22 mouse cellular contexts compared by ENCODE assay signal in the genomic region with DNA sequence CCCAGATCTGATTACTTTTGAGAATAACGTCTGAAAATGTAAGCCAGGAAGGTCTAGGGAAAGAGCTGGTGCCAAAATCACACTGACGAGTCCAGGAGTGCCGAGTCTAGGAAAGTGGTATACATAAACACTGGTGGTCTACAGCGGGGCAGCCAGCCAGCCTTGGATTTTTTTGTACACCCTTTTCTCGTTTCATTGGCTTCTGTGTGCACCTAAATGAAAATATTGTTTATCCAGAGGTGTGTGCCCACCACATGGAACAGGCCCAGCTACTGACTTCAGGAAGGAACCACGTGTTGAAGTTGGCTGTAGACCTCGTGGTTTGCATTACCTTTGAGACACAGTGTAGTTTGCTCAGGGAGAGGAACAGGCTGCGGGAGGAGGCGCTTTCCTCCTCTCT. TPM values are rescaled to one million over a fixed set of nuclear protein-coding genes. Genes with fewer than 3 reads are reported as not detected.
DNase-seq lines count a peak whose midpoint lies in the region; ATAC-seq and TF ChIP-seq lines count a peak whose summit lies in the region.
"Had no signal": no experiment of that assay in that cellular context is flagged by ENCODE, and none has a peak within 500 bp of the region (broad histone marks: within the 10 kb centered on the region; RNA-seq: fewer than 3 reads in every experiment).

No protein-coding gene starts in this region.

- no peak overlapping the region for H3K4me3 ChIP-seq in embryonic facial prominence, embryonic 12.5 days
- no peak overlapping the region for H3K4me3 ChIP-seq in embryonic facial prominence, embryonic 10.5 days
- H3K4me3 ChIP-seq in embryonic facial prominence, embryonic 15.5 days (replicated peaks), result no peak overlapping the region
- H3K4me3 ChIP-seq in limb, embryonic 14.5 days (replicated peaks; ENCODE audit: low read length), result no peak overlapping the region
- H3K4me3 ChIP-seq: erythroblast, embryonic 14.5 days; forebrain, embryonic 15.5 days; heart, embryonic 13.5 days; hindbrain, embryonic 12.5 days had no signal

- H3K4me2 ChIP-seq in embryonic facial prominence, embryonic 12.5 days (replicated peaks), result no peak overlapping the region
- H3K4me2 ChIP-seq in embryonic facial prominence, embryonic 15.5 days (replicated peaks), result no peak overlapping the region
- H3K4me2 ChIP-seq in limb, embryonic 14.5 days (replicated peaks; ENCODE audit: low read depth, low read length, severe bottlenecking), result no peak overlapping the region
- H3K4me2 ChIP-seq: forebrain, embryonic 15.5 days; heart, embryonic 13.5 days; hindbrain, embryonic 12.5 days had no signal

- no peak overlapping the region for H3K9ac ChIP-seq in embryonic facial prominence, embryonic 12.5 days
- no peak overlapping the region for H3K9ac ChIP-seq in embryonic facial prominence, embryonic 15.5 days
- no peak overlapping the region for H3K9ac ChIP-seq in limb, embryonic 14.5 days (ENCODE audit: low read depth, low read length, severe bottlenecking)
- H3K9ac ChIP-seq: forebrain, embryonic 15.5 days; heart, embryonic 13.5 days; hindbrain, embryonic 12.5 days had no signal

- TF ChIP-seq POLR2A in limb, embryonic 14.5 days (IDR thresholded peaks at IDR 0.05; ENCODE audit: borderline replicate concordance, extremely low read depth, insufficient read depth, insufficient read length), result no peak

- no peaks in the 10 kb centered on the region for H3K36me3 ChIP-seq in embryonic facial prominence, embryonic 12.5 days
- no peaks in the 10 kb centered on the region for H3K36me3 ChIP-seq in embryonic facial prominence, embryonic 10.5 days (replicated peaks)
- no peaks in the 10 kb centered on the region for H3K36me3 ChIP-seq in embryonic facial prominence, embryonic 15.5 days
- H3K36me3 ChIP-seq in limb, embryonic 14.5 days (ENCODE audit: control insufficient read depth, insufficient read depth, low read length), result no peaks in the 10 kb centered on the region
- H3K36me3 ChIP-seq: forebrain, embryonic 15.5 days; heart, embryonic 13.5 days; hindbrain, embryonic 12.5 days had no signal

- WGBS in embryonic facial prominence, embryonic 12.5 days, result 53% methylated on average over 9 of the region's 9 CpGs
- WGBS in embryonic facial prominence, embryonic 10.5 days, result 81% methylated on average over 9 of the region's 9 CpGs
- 45% methylated on average over 9 of the region's 9 CpGs for WGBS in embryonic facial prominence, embryonic 15.5 days
- 36% methylated on average over 9 of the region's 9 CpGs for WGBS in limb, embryonic 14.5 days

- H3K4me1 ChIP-seq in embryonic facial prominence, embryonic 12.5 days, result peaks cover 8% of the 10 kb centered on the region; the same call in 1 of the 2 replicates
- peaks cover 5% of the 10 kb centered on the region; the same call in 1 of the 2 replicates for H3K4me1 ChIP-seq in embryonic facial prominence, embryonic 10.5 days
- 0 out of 2 replicates have a peak, but pooled peaks cover 3% of the 10 kb centered on the region for H3K4me1 ChIP-seq in embryonic facial prominence, embryonic 15.5 days
- peaks cover 37% of the 10 kb centered on the region for H3K4me1 ChIP-seq in limb, embryonic 14.5 days (ENCODE audit: control insufficient read depth, insufficient read depth, low read length)
- H3K4me1 ChIP-seq: heart, embryonic 13.5 days had no signal

- no peak for DNase-seq in embryonic facial prominence, embryonic 10.5 days (ENCODE audit: low spot score)
- peak; percentile 23 for DNase-seq in 416B (ENCODE audit: low read depth)
- peak; percentile 74 for DNase-seq in limb, embryonic 14.5 days (ENCODE audit: low spot score)
- DNase-seq in lung, postnatal 14 days, result no peak
- no peak for DNase-seq in layer of hippocampus, adult 8-10 months (ENCODE audit: low spot score in 2 of 2)
- DNase-seq: adrenal gland, adult 2 months; adrenal gland, postnatal 25 days; cerebellum, adult 18-20 months; cerebellum, adult 9-11 months; cerebellum, postnatal 36 days; gastrocnemius, postnatal 36 days; heart, adult 11 months; heart, postnatal 36 days had no signal

- peak overlapping the region; percentile 58 for H3K27ac ChIP-seq in embryonic facial prominence, embryonic 12.5 days
- H3K27ac ChIP-seq in embryonic facial prominence, embryonic 10.5 days (replicated peaks), result no peak overlapping the region
- peak overlapping the region; percentile 45 for H3K27ac ChIP-seq in embryonic facial prominence, embryonic 15.5 days (replicated peaks)
- peak overlapping the region; percentile 81 for H3K27ac ChIP-seq in limb, embryonic 14.5 days (replicated peaks; ENCODE audit: low read depth, low read length)
- H3K27ac ChIP-seq: forebrain, embryonic 15.5 days; heart, embryonic 13.5 days; hindbrain, embryonic 12.5 days had no signal

- H3K27me3 ChIP-seq in embryonic facial prominence, embryonic 12.5 days, result no peaks in the 10 kb centered on the region
- no peaks in the 10 kb centered on the region for H3K27me3 ChIP-seq in embryonic facial prominence, embryonic 10.5 days (replicated peaks; ENCODE audit: low read depth, poor library complexity, severe bottlenecking)
- no peaks in the 10 kb centered on the region for H3K27me3 ChIP-seq in embryonic facial prominence, embryonic 15.5 days
- H3K27me3 ChIP-seq in limb, embryonic 14.5 days (ENCODE audit: control insufficient read depth, insufficient read depth, low read length), result no peaks in the 10 kb centered on the region
- H3K27me3 ChIP-seq: forebrain, embryonic 15.5 days; heart, embryonic 13.5 days; hindbrain, embryonic 12.5 days; Patski had no signal

- H3K9me3 ChIP-seq in embryonic facial prominence, embryonic 12.5 days, result no peaks in the 10 kb centered on the region
- H3K9me3 ChIP-seq in embryonic facial prominence, embryonic 10.5 days, result no peaks in the 10 kb centered on the region
- H3K9me3 ChIP-seq in embryonic facial prominence, embryonic 15.5 days (replicated peaks), result no peaks in the 10 kb centered on the region
- no peaks in the 10 kb centered on the region for H3K9me3 ChIP-seq in limb, embryonic 14.5 days (ENCODE audit: control insufficient read depth, low read length)
- H3K9me3 ChIP-seq: forebrain, embryonic 15.5 days; heart, embryonic 13.5 days; hindbrain, embryonic 12.5 days had no signal

- no peak; the same call in 1 of the 2 replicates for ATAC-seq in embryonic facial prominence, embryonic 12.5 days (ENCODE audit: insufficient number of reproducible peaks, insufficient read depth, low FRiP score, low TSS enrichment)
- ATAC-seq in embryonic facial prominence, embryonic 15.5 days (ENCODE audit: insufficient number of reproducible peaks, low FRiP score, low TSS enrichment, low read depth), result peak; percentile 82; the same call in 1 of the 2 replicates
- ATAC-seq in limb, embryonic 14.5 days (ENCODE audit: low FRiP score, low read depth), result peak; percentile 90
- ATAC-seq: activated CD4-positive, CD25-positive, alpha-beta regulatory T cell, adult 4 months; forebrain, embryonic 15.5 days; Patski had no signal

RNA-seq across cellular contexts. Expression of gene Ccdc122, which starts 57.0 kb away (rescaled TPM):
- 1.6 and 3.0 TPM in 2 replicates for polyA plus RNA-seq in embryonic facial prominence, embryonic 12.5 days (2016; fragmentation: Nextera tagmentation; extraction: Ambion mirVana)
- 1.4 and 1.8 TPM in 2 replicates for polyA plus RNA-seq in embryonic facial prominence, embryonic 10.5 days (2016; fragmentation: Nextera tagmentation; extraction: Ambion mirVana)
- 4.5 and 4.7 TPM in 2 replicates for polyA plus RNA-seq in embryonic facial prominence, embryonic 15.5 days (2015; fragmentation: Nextera tagmentation; extraction: Ambion mirVana)
- polyA plus RNA-seq in limb, embryonic 14.5 days (2012; rRNA removed), result 1.9 and 2.9 TPM in 2 replicates
- polyA plus RNA-seq in limb, embryonic 14.5 days (2014; fragmentation: Nextera tagmentation; extraction: Ambion mirVana), result 3.4 and 5.2 TPM in 2 replicates
- 1 to 10 TPM in 3 of 4 experiments, under 1 TPM in 1; 0.91 to 2.9 (median 1.8) TPM for total RNA-seq in layer of hippocampus, adult 8-10 months (2022)
- total RNA-seq: MEL had no signal
- polyA plus RNA-seq: erythroblast, embryonic 14.5 days had no signal

RNA-seq across cellular contexts. Expression of gene Lacc1, which starts 57.1 kb away (rescaled TPM):
- 9.1 TPM in 2 replicates for polyA plus RNA-seq in embryonic facial prominence, embryonic 12.5 days (2016; fragmentation: Nextera tagmentation; extraction: Ambion mirVana)
- polyA plus RNA-seq in embryonic facial prominence, embryonic 10.5 days (2016; fragmentation: Nextera tagmentation; extraction: Ambion mirVana), result 4.8 and 5.4 TPM in 2 replicates
- 12.8 and 15.0 TPM in 2 replicates for polyA plus RNA-seq in embryonic facial prominence, embryonic 15.5 days (2015; fragmentation: Nextera tagmentation; extraction: Ambion mirVana)
- polyA plus RNA-seq in limb, embryonic 14.5 days (2012; rRNA removed), result 14.1 and 14.6 TPM in 2 replicates
- polyA plus RNA-seq in limb, embryonic 14.5 days (2014; fragmentation: Nextera tagmentation; extraction: Ambion mirVana), result 8.3 and 11.0 TPM in 2 replicates
- 1 to 10 TPM; 4.6 to 8.5 (median 6.1) TPM for total RNA-seq in layer of hippocampus, adult 8-10 months (2022)
- total RNA-seq: MEL had no signal
- polyA plus RNA-seq: activated CD4-positive, CD25-positive, alpha-beta regulatory T cell, adult 4 months; erythroblast, embryonic 14.5 days had no signal

Comparison
In these comparisons a context has a peak if more than half of its experiments do, and no peak if none do; other contexts are left out.
1. DNase-seq: peak in 416B (single experiment) and limb, embryonic 14.5 days (single experiment); none in embryonic facial prominence, embryonic 10.5 days (single experiment), lung, postnatal 14 days (single experiment) and layer of hippocampus, adult 8-10 months (0 of 2).